Mouse (Mus musculus) hindbrain, embryonic 15.5 days (tissue): ENCODE results near the gene Kank4. TPM values are rescaled to one million over a fixed set of nuclear protein-coding genes. Genes with fewer than 3 reads are reported as not detected.
"Not testable (repeated sequence)": the region's sequence is repeated elsewhere in the genome, so short reads cannot be mapped to it uniquely, and the experiment has no call there.

Experiments
- ATAC-seq: fragments of 200-750 bp; cut with Nextera tagmentation; 2 replicates; pipeline ENCODE4 v1.8.0; 2017; ENCODE audit warnings: low read depth, moderate number of reproducible peaks, moderate TSS enrichment; ENCODE audit not compliant: low FRiP score
- H3K27ac ChIP-seq: fragments of 300-500 bp; sonication (generic); replicated peaks from 2 replicates; pipeline ENCODE4 v1.5.1; 2015; ENCODE audit warnings: mild to moderate bottlenecking, inconsistent platforms
- H3K27me3 ChIP-seq: fragments of 300-500 bp; sonication (generic); 2 replicates; pipeline ENCODE4 v1.6.1; 2015; ENCODE audit warnings: control low read depth, inconsistent platforms
- H3K36me3 ChIP-seq: fragments of 300-500 bp; sonication (generic); 2 replicates; pipeline ENCODE4 v1.6.1; 2015; ENCODE audit warnings: control low read depth, inconsistent platforms
- H3K4me1 ChIP-seq: fragments of 300-500 bp; sonication (generic); replicated peaks from 2 replicates; pipeline ENCODE4 v1.6.1; 2015; ENCODE audit warnings: control low read depth, inconsistent platforms
- H3K4me2 ChIP-seq: fragments of 300-500 bp; sonication (generic); 2 replicates; pipeline ENCODE4 v1.6.1; 2015; ENCODE audit warnings: moderate library complexity, mild to moderate bottlenecking, inconsistent platforms
- H3K4me3 ChIP-seq: fragments of 300-500 bp; sonication (generic); 2 replicates; pipeline ENCODE4 v1.5.1; 2015; ENCODE audit warnings: mild to moderate bottlenecking, inconsistent platforms
- H3K9ac ChIP-seq: fragments of 300-500 bp; sonication (generic); 2 replicates; pipeline ENCODE4 v1.6.1; 2015; ENCODE audit warnings: inconsistent platforms
- H3K9me3 ChIP-seq: fragments of 300-500 bp; sonication (generic); 2 replicates; pipeline ENCODE4 v1.6.1; 2016; ENCODE audit warnings: control low read depth, inconsistent platforms
- WGBS: fragments of 180-500 bp; shearing (Covaris S2); methylation state at CpG from one replicate; pipeline ENCODE4 v1.1.7; 2015; 5-methylcytosine and 5-hydroxymethylcytosine counted together
- polyA plus RNA-seq: library from polyadenylated mRNA; unstranded; fragments of >200 nt; fragmentation: Nextera tagmentation; extraction: Ambion mirVana; gene quantifications from 2 replicates; pipeline ENCODE4 v1.2.1, GENCODE M21; 2015

Gene Kank4
- polyA plus RNA-seq, 1 experiment from 2014 or later = 0.69 TPM

DNA sequence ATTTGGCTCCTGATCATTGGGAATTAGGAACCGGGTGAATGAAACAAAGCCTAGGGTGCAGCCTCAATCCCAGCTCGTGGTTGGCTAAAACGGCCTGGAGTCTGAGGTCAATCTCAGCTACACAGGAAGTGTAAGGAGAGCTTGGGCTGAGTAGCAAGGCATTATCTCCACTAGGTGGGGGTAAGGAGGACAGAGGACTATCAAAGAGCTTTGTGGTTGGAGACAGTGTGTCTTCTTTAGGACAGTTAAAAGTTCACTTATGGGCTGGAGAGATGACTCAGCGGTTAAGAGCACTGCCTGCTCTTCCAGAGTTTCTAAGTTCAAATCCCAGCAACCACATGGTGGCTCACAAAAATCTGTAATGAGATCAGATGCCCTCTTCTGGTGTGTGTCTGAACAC, 91.9 kb downstream of the Kank4 start:
- no peak for ATAC-seq
- Histone ChIP-seq H3K4me3 (no peak overlapping the region), H3K36me3 (no peaks in the 10 kb centered on the region), H3K4me1 (peaks cover 20% of the 10 kb centered on the region), H3K9ac (no peak overlapping the region), H3K27me3 (peaks cover 35% of the 10 kb centered on the region), H3K27ac (no peak overlapping the region), H3K9me3 (no peaks in the 10 kb centered on the region), H3K4me2 (no peak overlapping the region)
- WGBS = 39% methylated on average over 4 of the region's 4 CpGs

DNA sequence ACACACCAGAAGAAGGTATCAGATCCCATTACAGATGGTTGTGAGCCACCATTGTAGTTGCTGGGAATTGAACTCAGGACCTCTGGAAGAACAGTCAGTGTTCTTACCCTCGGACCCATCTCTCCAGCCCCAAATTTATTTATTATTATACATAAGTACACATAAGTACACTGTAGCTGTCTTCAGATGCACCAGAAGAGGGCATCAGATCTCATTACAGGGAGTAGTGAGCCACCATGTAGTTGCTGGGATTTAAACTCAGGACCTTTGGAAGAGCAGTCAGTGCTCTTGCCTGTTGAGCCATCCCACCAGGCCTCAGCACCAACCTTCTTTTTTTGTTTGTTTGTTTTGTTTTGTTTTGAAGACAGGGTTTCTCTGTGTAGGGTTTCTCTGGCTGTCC, 92.7 kb downstream of the Kank4 start:
- 97% methylated on average over 1 of the region's 1 CpGs for WGBS
- H3K9me3 ChIP-seq, H3K27ac ChIP-seq, ATAC-seq, H3K36me3 ChIP-seq, H3K9ac ChIP-seq, H3K4me2 ChIP-seq, H3K4me3 ChIP-seq: not testable (repeated sequence)
- peaks cover 20% of the 10 kb centered on the region for H3K4me1 ChIP-seq
- H3K27me3 ChIP-seq = peaks cover 35% of the 10 kb centered on the region

DNA sequence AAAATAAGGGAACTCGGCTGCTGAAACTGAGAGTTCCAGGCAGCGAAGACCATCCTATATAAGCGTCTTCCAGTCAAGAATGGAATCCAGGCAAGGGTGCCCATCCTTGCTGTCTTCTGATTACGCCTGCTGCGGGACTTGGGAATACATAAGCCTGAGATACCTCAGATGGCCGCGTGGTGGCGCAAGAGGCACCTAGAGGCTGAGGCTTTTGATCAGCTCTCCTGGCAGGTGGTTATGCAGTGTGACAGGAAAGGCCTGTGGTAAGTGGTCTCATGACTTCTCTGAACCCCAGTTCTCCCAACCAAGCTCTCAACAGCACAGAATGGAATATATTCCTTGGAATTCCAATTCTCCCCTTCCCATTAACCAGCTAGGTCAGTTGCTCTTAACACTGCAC, 94.9 kb downstream of the Kank4 start:
- no peak overlapping the region for H3K27ac ChIP-seq
- peaks cover 18% of the 10 kb centered on the region for H3K27me3 ChIP-seq
- 11% methylated on average over 8 of the region's 8 CpGs for WGBS
- H3K4me1 ChIP-seq = peaks cover 11% of the 10 kb centered on the region
- no peak overlapping the region for H3K4me2 ChIP-seq
- H3K9me3 ChIP-seq = no peaks in the 10 kb centered on the region
- ATAC-seq = no peak
- H3K4me3 ChIP-seq = no peak overlapping the region
- H3K9ac ChIP-seq = no peak overlapping the region
- H3K36me3 ChIP-seq = no peaks in the 10 kb centered on the region

DNA sequence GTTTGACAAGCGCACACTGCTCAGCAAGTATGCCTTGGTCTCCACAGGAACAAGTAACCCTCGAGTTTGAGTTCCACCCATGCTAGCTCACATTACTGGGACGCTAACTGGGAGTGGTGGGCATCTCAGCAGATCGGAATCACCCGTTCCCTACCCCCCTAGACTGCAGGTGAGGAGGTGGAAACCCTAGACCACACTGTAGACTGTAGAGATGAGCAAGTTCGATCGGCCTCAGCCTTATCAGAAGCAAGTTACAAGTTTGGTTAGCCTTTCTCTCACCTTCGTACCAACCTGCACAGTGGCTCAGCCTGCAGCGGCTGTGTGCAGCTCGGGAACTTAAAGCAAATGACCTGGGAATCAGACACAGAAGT, 98.8 kb downstream of the Kank4 start:
- ATAC-seq = peak; percentile 49; the same call in 1 of the 2 replicates
- H3K9me3 ChIP-seq = no peaks in the 10 kb centered on the region
- H3K4me1 ChIP-seq = no peaks in the 10 kb centered on the region
- 81% methylated on average over 10 of the region's 10 CpGs for WGBS
- no peaks in the 10 kb centered on the region for H3K36me3 ChIP-seq
- no peaks in the 10 kb centered on the region for H3K27me3 ChIP-seq
- no peak overlapping the region; the same call in 1 of the 2 replicates for H3K27ac ChIP-seq
- H3K9ac ChIP-seq = no peak overlapping the region
- no peak overlapping the region for H3K4me3 ChIP-seq
- no peak overlapping the region for H3K4me2 ChIP-seq

DNA sequence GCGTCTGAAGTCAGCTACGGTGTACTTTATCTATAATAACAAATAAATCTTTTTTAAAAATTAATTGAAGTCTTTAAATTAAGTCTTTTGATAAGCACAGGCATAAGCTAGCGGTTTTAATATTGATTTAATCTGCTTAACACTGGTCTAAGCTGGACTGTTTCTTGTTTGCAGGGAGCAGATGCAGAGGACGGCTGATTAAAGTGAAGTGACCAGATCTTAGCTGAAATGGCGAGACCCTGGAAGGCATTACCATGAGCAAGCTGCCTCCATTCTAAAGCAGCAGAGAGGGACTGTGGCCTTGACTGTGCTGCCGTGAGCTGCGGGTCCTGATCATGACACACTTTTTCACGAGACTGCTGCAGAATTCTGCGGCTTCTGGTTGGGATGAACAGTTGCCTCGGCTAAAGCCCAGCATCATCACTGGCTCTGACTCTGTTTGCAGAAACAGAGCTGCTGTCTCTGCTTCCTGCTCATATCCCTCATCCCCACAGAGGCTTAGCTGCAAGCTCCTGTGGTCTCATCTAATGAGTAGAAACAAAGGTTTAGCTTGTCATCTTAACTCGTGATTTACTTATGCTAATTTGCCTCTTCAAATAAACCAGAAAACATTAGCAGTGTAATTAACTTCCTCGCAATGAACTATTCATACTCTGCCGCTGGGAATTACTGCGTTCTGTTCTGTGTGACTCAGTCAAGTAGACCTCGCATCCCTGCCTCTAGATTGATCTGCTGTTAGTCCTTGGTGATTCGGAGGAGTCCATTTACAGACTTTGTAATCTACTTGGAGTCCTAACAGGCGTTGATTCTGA, 99.4 kb downstream of the Kank4 start:
- Histone ChIP-seq H3K27ac (peak overlapping the region; percentile 11; the same call in 1 of the 2 replicates), H3K4me3 (no peak overlapping the region), H3K4me2 (no peak overlapping the region), H3K4me1 (no peaks in the 10 kb centered on the region), H3K27me3 (no peaks in the 10 kb centered on the region), H3K36me3 (no peaks in the 10 kb centered on the region), H3K9me3 (no peaks in the 10 kb centered on the region), H3K9ac (no peak overlapping the region)
- WGBS = 72% methylated on average over 17 of the region's 17 CpGs
- peak; percentile 81 for ATAC-seq

DNA sequence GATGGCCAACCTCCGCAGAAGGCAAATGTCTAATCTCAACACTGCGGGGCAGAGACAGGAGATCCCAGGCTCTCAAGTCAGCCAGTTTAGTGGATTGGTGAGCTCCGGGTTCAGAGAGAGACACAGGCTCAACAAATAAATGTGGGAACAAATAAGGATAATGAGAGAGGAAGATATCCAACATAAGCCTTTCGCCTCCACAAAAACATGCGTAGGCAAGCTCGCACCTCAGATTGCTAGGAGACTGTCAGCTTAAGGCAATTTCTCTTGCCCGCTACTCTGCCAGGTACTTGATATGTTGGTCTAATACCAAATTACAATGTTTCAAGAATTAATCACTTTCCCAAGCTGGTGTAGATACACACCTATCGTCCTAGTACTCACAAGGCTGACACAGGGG, 106.4 kb downstream of the Kank4 start:
- Histone ChIP-seq H3K36me3 (no peaks in the 10 kb centered on the region), H3K4me1 (no peaks in the 10 kb centered on the region), H3K4me3 (no peak overlapping the region), H3K9ac (no peak overlapping the region), H3K27me3 (no peaks in the 10 kb centered on the region), H3K27ac (no peak overlapping the region), H3K9me3 (no peaks in the 10 kb centered on the region), H3K4me2 (no peak overlapping the region)
- 96% methylated on average over 8 of the region's 8 CpGs for WGBS
- ATAC-seq = no peak

Other genes with a start within 250 kb of the Kank4 start
- gene L1td1, start 90.8 kb downstream of the Kank4 start, polyA plus RNA-seq = 0.08 TPM in 1 of 2 replicates, not detected in the other
- gene I0C0044D17Rik, start 6.3 kb upstream of the Kank4 start, polyA plus RNA-seq = not detected in 2 replicates
- gene Usp1, start 106.3 kb upstream of the Kank4 start, polyA plus RNA-seq = 33.2 and 40.3 TPM in 2 replicates
- gene Angptl3, start 213.4 kb upstream of the Kank4 start, polyA plus RNA-seq = 1.2 and 1.4 TPM in 2 replicates